Mouse (Mus musculus) left cerebral cortex, adult 18-20 months (tissue): ENCODE results near the gene Adgrg2. TPM values are rescaled to one million over a fixed set of nuclear protein-coding genes. Genes with fewer than 3 reads are reported as not detected.

Experiments used
- DNase-seq, 2 experiments: peaks; one replicate each; pipeline ENCODE4 v3.0.0; 2021 to 2022; ENCODE audit warnings: low spot score in 2 of 2, mixed read lengths in 1 of 2
- long read RNA-seq, 2 experiments: library from polyadenylated mRNA; stranded (forward); transcript quantifications; one replicate each; pipeline ENCODE4 v2.0.0; 2021
- total RNA-seq, 2 experiments: library from RNA; stranded (reverse); gene quantifications; 2 replicates each; pipeline ENCODE4 v1.2.3; 2021

Gene Adgrg2
- total RNA-seq: 1 to 10 TPM; 1.0 to 1.3 TPM
- long read RNA-seq, experiment 1, full-length matches to known transcripts: 2 of 3 reads
- long read RNA-seq, experiment 1, partial matches to known transcripts: 1 of 3 reads
- long read RNA-seq, experiment 1, other reads (novel, unspliced or antisense): 0 of 3 reads
- long read RNA-seq, experiment 2, full-length matches to known transcripts: 1 of 1 reads
- long read RNA-seq, experiment 2, partial matches to known transcripts: 0 of 1 reads
- long read RNA-seq, experiment 2, other reads (novel, unspliced or antisense): 0 of 1 reads

GRCm38 (mm10) chrX:160390464-160390956 is at the start of gene Adgrg2:
Adgrg2 (plus strand) TSS chrX:160390690.
- peak in 1 of 2 experiments; percentile 1 for DNase-seq

- no peak for DNase-seq
Measured at GRCm38 (mm10) chrX:160350995-160351394, 39.5 kb upstream of the Adgrg2 start.

GRCm38 (mm10) chrX:160351967-160352677 is 38.4 kb upstream of the Adgrg2 start:
- DNase-seq: no peak

GRCm38 (mm10) chrX:160384748-160385501 is 5.6 kb upstream of the Adgrg2 start:
- no peak for DNase-seq

GRCm38 (mm10) chrX:160385502-160385772 is 5.1 kb upstream of the Adgrg2 start:
- DNase-seq: no peak

GRCm38 (mm10) chrX:160412930-160413453 is 22.5 kb downstream of the Adgrg2 start:
- no peak for DNase-seq

GRCm38 (mm10) chrX:160413881-160414395 is 23.4 kb downstream of the Adgrg2 start:
- DNase-seq: no peak

- DNase-seq: no peak
Measured at GRCm38 (mm10) chrX:160418397-160418796, 27.9 kb downstream of the Adgrg2 start.

GRCm38 (mm10) chrX:160423737-160424136 is 33.2 kb downstream of the Adgrg2 start:
- DNase-seq: no peak

GRCm38 (mm10) chrX:160426486-160426885 is 36.0 kb downstream of the Adgrg2 start:
- no peak for DNase-seq

GRCm38 (mm10) chrX:160426930-160427329 is 36.4 kb downstream of the Adgrg2 start:
- DNase-seq: no peak

- no peak for DNase-seq
Measured at GRCm38 (mm10) chrX:160432192-160432591, 41.7 kb downstream of the Adgrg2 start.

GRCm38 (mm10) chrX:160441272-160441671 is 50.8 kb downstream of the Adgrg2 start:
- DNase-seq: no peak

- no peak for DNase-seq
Measured at GRCm38 (mm10) chrX:160448351-160448750, 57.9 kb downstream of the Adgrg2 start.

GRCm38 (mm10) chrX:160449363-160449762 is 58.9 kb downstream of the Adgrg2 start:
- peak in 1 of 2 experiments; percentile 1 for DNase-seq

- DNase-seq: no peak
Measured at GRCm38 (mm10) chrX:160455686-160456085, 65.2 kb downstream of the Adgrg2 start.

GRCm38 (mm10) chrX:160471257-160471786 is 80.8 kb downstream of the Adgrg2 start:
- no peak for DNase-seq

- no peak for DNase-seq
Measured at GRCm38 (mm10) chrX:160489784-160490183, 99.3 kb downstream of the Adgrg2 start.

- no peak for DNase-seq
Measured at GRCm38 (mm10) chrX:160494333-160494732, 103.8 kb downstream of the Adgrg2 start.

GRCm38 (mm10) chrX:160494921-160495320 is 104.4 kb downstream of the Adgrg2 start:
- no peak for DNase-seq

- no peak for DNase-seq
Measured at GRCm38 (mm10) chrX:160496473-160496872, 106.0 kb downstream of the Adgrg2 start.
